In the genomic region with DNA sequence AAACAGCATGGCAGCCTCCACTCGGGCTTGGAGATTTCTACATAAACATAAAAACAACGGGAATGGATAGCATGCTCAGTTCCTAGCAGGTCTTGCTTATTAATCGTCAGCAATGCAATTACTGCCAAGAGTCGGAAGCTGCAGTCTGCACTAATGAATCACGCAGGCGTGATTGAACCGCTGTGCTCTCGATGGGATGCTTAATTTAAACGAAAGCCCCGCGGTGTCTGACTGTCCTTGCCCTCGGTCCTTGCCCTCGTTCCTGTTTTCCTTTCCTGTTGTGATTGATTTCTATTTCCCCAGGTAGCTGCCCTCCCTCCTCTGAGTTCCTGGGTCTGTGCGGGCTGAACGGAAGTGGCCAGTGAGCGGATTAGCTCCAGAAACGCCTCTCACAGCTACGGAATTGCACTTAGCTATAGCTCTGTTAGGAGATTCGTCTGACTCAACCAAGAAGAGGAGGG, we compare ENCODE assay signal across 7 mouse cellular contexts. TPM values are rescaled to one million over a fixed set of nuclear protein-coding genes. Genes with fewer than 3 reads are reported as not detected.
DNase-seq lines count a peak whose midpoint lies in the region; ATAC-seq and TF ChIP-seq lines count a peak whose summit lies in the region.

No protein-coding gene starts in this region.

- peak overlapping the region; percentile 79 for H3K27ac ChIP-seq in layer of hippocampus, adult 2 months
- H3K27ac ChIP-seq in forebrain, embryonic 15.5 days (replicated peaks), result 0 out of 2 replicates have a peak overlapping the region, but pooled peaks have one; percentile 21
- H3K27ac ChIP-seq in limb, embryonic 15.5 days, result no peak overlapping the region

- peak overlapping the region; percentile 54 for H3K4me2 ChIP-seq in forebrain, embryonic 15.5 days (replicated peaks)
- H3K4me2 ChIP-seq in limb, embryonic 15.5 days, result peak overlapping the region; percentile 42

- H3K4me1 ChIP-seq in forebrain, embryonic 15.5 days, result 0 out of 2 replicates have a peak, but pooled peaks cover 11% of the 10 kb centered on the region
- H3K4me1 ChIP-seq in limb, embryonic 15.5 days, result peaks cover 8% of the 10 kb centered on the region

- peak overlapping the region; percentile 50 for H3K4me3 ChIP-seq in layer of hippocampus, adult 2 months
- H3K4me3 ChIP-seq in forebrain, embryonic 15.5 days, result peak overlapping the region; percentile 41
- H3K4me3 ChIP-seq in limb, embryonic 15.5 days, result peak overlapping the region; percentile 37

- H3K9me3 ChIP-seq in forebrain, embryonic 15.5 days, result no peaks in the 10 kb centered on the region
- H3K9me3 ChIP-seq in limb, embryonic 15.5 days, result no peaks in the 10 kb centered on the region

- no peaks in the 10 kb centered on the region for H3K36me3 ChIP-seq in forebrain, embryonic 15.5 days
- no peaks in the 10 kb centered on the region for H3K36me3 ChIP-seq in limb, embryonic 15.5 days

- peak overlapping the region; percentile 47 for H3K9ac ChIP-seq in forebrain, embryonic 15.5 days (replicated peaks)
- peak overlapping the region; percentile 31; the same call in 1 of the 2 replicates for H3K9ac ChIP-seq in limb, embryonic 15.5 days

- ATAC-seq in forebrain, embryonic 15.5 days (replicated peaks), result peak; percentile 71
- no peak for ATAC-seq in limb, embryonic 15.5 days (ENCODE audit: insufficient number of reproducible peaks, low FRiP score, low TSS enrichment, low read depth)

- 11% methylated on average over 19 of the region's 19 CpGs for WGBS in forebrain, embryonic 15.5 days
- 14% methylated on average over 19 of the region's 19 CpGs for WGBS in limb, embryonic 15.5 days

- TF ChIP-seq CTCF in layer of hippocampus, adult 2 months (conservative IDR thresholded peaks at IDR 0.05), result no peak

- peak; percentile 19 to 54 for DNase-seq in layer of hippocampus, adult 2 months (ENCODE audit: low spot score in 2 of 2)
- DNase-seq in layer of hippocampus, adult 9-11 months, result no peak
- DNase-seq in cerebellum, postnatal 36 days, result peak; percentile 10 to 16
- peak; percentile 20 for DNase-seq in yolk sac, embryonic 10.5 days (ENCODE audit: low spot score)
- no peak for DNase-seq in urinary bladder, postnatal 10 days (ENCODE audit: low spot score)

- no peaks in the 10 kb centered on the region for H3K27me3 ChIP-seq in forebrain, embryonic 15.5 days
- no peaks in the 10 kb centered on the region for H3K27me3 ChIP-seq in limb, embryonic 15.5 days

RNA-seq across cellular contexts. Expression of a gene that starts 38.4 kb away (rescaled TPM):
- total RNA-seq in layer of hippocampus, adult 2 months (2021), result not detected
- polyA plus RNA-seq in forebrain, embryonic 15.5 days (2015; fragmentation: Nextera tagmentation; extraction: Ambion mirVana), result not detected in 2 replicates
- polyA plus RNA-seq in limb, embryonic 15.5 days (2015; fragmentation: Nextera tagmentation; extraction: Ambion mirVana), result 0.15 and 0.35 TPM in 2 replicates

RNA-seq across cellular contexts. Expression of a gene that starts 39.0 kb away (rescaled TPM):
- total RNA-seq in layer of hippocampus, adult 2 months (2021), result 1 to 10 TPM; 4.2 to 4.5 TPM
- 4.1 and 6.7 TPM in 2 replicates for polyA plus RNA-seq in forebrain, embryonic 15.5 days (2015; fragmentation: Nextera tagmentation; extraction: Ambion mirVana)
- polyA plus RNA-seq in limb, embryonic 15.5 days (2015; fragmentation: Nextera tagmentation; extraction: Ambion mirVana), result 35.9 and 36.6 TPM in 2 replicates

Comparison
In these comparisons a context has a peak if more than half of its experiments do, and no peak if none do; other contexts are left out.
1. DNase-seq: peak in layer of hippocampus, adult 2 months (2 of 2), cerebellum, postnatal 36 days (2 of 2) and yolk sac, embryonic 10.5 days (single experiment); none in layer of hippocampus, adult 9-11 months (single experiment) and urinary bladder, postnatal 10 days (single experiment).
2. Peak in every context shown above with its lines, with median percentiles within 50 percentile points of each other: H3K4me3 ChIP-seq.